Mouse (Mus musculus): ENCODE measurements around the gene Gm5890.
"Not testable (repeated sequence)": the region's sequence is repeated elsewhere in the genome, so short reads cannot be mapped to it uniquely, and the experiment has no call there.

Gene Gm5890

GRCm38 (mm10) chr7:20262734-20263133 lies at the start of gene Gm5890:
Gm5890 (minus strand) TSS chr7:20262834.
- DNase-seq (ENCODE audit: low spot score): not testable (repeated sequence)

- not testable (repeated sequence) for DNase-seq (ENCODE audit: low spot score)
These were observed 28.9 kb downstream of the Gm5890 start, which contains the start of gene Gm4498 for GRCm38 (mm10) chr7:20233728-20234127. Gm4498 (minus strand) TSS chr7:20233828.

Data from T-cell, adult 2 months (primary cell).